ENCODE assay signal across 25 mouse cellular contexts in the genomic region with DNA sequence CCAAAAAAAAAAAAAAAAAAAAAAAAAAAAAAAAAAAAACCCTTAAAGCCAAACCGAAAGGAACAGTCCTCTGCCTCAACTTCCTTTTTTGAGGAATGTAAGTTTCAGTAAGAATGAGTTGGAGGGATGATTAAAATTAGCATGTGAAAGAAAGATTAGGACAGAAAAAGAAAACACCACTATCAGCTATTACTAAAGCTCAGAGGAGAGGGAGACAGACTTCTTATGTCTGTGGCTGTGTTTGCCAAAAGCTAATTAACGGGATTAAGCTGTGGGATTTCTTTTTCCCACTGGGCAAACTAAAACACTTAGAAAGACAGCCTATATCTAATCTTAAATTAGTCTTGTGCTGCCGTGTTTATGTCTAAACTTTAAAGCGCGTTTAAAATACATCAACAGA.
DNase-seq lines count a peak whose midpoint lies in the region; ATAC-seq lines count a peak whose summit lies in the region.
"Had no signal": no experiment of that assay in that cellular context is flagged by ENCODE, and none has a peak within 500 bp of the region (broad histone marks: within the 10 kb centered on the region; RNA-seq: fewer than 3 reads in every experiment).

No protein-coding gene starts in this region.

- no peaks in the 10 kb centered on the region for H3K4me1 ChIP-seq in forebrain, embryonic 12.5 days
- H3K4me1 ChIP-seq in forebrain, embryonic 16.5 days (replicated peaks; ENCODE audit: control insufficient read depth, insufficient read depth, low read length), result no peaks in the 10 kb centered on the region
- no peaks in the 10 kb centered on the region for H3K4me1 ChIP-seq in midbrain, embryonic 14.5 days (ENCODE audit: control insufficient read depth, insufficient read depth, low read length)
- H3K4me1 ChIP-seq in midbrain, embryonic 13.5 days (replicated peaks), result 0 out of 2 replicates have a peak, but pooled peaks cover 2% of the 10 kb centered on the region
- H3K4me1 ChIP-seq in forebrain, embryonic 14.5 days (ENCODE audit: control insufficient read depth, insufficient read depth, low read length), result 0 out of 2 replicates have a peak, but pooled peaks cover 2% of the 10 kb centered on the region
- H3K4me1 ChIP-seq: embryonic facial prominence, embryonic 15.5 days; heart, embryonic 10.5 days; hindbrain, embryonic 12.5 days had no signal

- DNase-seq in midbrain, embryonic 14.5 days, result peak; percentile 1
- peak; percentile 69 for DNase-seq in forebrain, embryonic 14.5 days (ENCODE audit: low spot score)
- no peak for DNase-seq in kidney, postnatal 10 days
- DNase-seq: adrenal gland, adult 2 months; adrenal gland, postnatal 36 days; cerebellum, adult 11 months; cerebellum, adult 8-10 months; cerebellum, postnatal 14 days; embryo, embryonic 11 days; gastrocnemius, postnatal 36 days; heart, adult 18-20 months; heart, postnatal 10 days; heart, postnatal 4 days had no signal

- H3K27me3 ChIP-seq in forebrain, embryonic 12.5 days, result no peaks in the 10 kb centered on the region
- H3K27me3 ChIP-seq in forebrain, embryonic 16.5 days (replicated peaks; ENCODE audit: control insufficient read depth, insufficient read depth, low read length), result no peaks in the 10 kb centered on the region
- no peaks in the 10 kb centered on the region for H3K27me3 ChIP-seq in midbrain, embryonic 14.5 days (ENCODE audit: control insufficient read depth, insufficient read depth, low read length)
- H3K27me3 ChIP-seq in midbrain, embryonic 13.5 days, result no peaks in the 10 kb centered on the region
- no peaks in the 10 kb centered on the region for H3K27me3 ChIP-seq in forebrain, embryonic 14.5 days (replicated peaks; ENCODE audit: control insufficient read depth, insufficient read depth, low read length)
- H3K27me3 ChIP-seq: CH12.LX; embryonic facial prominence, embryonic 15.5 days; hindbrain, embryonic 12.5 days had no signal

- no peak overlapping the region for H3K4me2 ChIP-seq in forebrain, embryonic 12.5 days
- H3K4me2 ChIP-seq in forebrain, embryonic 16.5 days (ENCODE audit: low read length), result no peak overlapping the region
- H3K4me2 ChIP-seq in midbrain, embryonic 14.5 days (ENCODE audit: low read length), result no peak overlapping the region
- no peak overlapping the region for H3K4me2 ChIP-seq in midbrain, embryonic 13.5 days (replicated peaks)
- H3K4me2 ChIP-seq in forebrain, embryonic 14.5 days (ENCODE audit: low read length), result no peak overlapping the region
- H3K4me2 ChIP-seq: embryonic facial prominence, embryonic 15.5 days; hindbrain, embryonic 12.5 days had no signal

- no peak overlapping the region for H3K9ac ChIP-seq in forebrain, embryonic 12.5 days
- H3K9ac ChIP-seq in forebrain, embryonic 16.5 days (replicated peaks; ENCODE audit: low read depth, low read length), result no peak overlapping the region
- no peak overlapping the region for H3K9ac ChIP-seq in midbrain, embryonic 14.5 days (replicated peaks; ENCODE audit: low read length)
- H3K9ac ChIP-seq in midbrain, embryonic 13.5 days (replicated peaks), result no peak overlapping the region
- no peak overlapping the region for H3K9ac ChIP-seq in forebrain, embryonic 14.5 days (ENCODE audit: low read length)
- H3K9ac ChIP-seq: embryonic facial prominence, embryonic 15.5 days; hindbrain, embryonic 12.5 days had no signal

- ATAC-seq in forebrain, embryonic 12.5 days (ENCODE audit: low FRiP score), result peak; percentile 63; the same call in 1 of the 2 replicates
- ATAC-seq in forebrain, embryonic 16.5 days, result no peak
- ATAC-seq in midbrain, embryonic 14.5 days (ENCODE audit: low FRiP score, low TSS enrichment), result no peak
- no peak for ATAC-seq in midbrain, embryonic 13.5 days
- ATAC-seq in forebrain, embryonic 14.5 days, result peak; percentile 40; the same call in 1 of the 2 replicates
- peak; percentile 42; the same call in 1 of the 2 replicates for ATAC-seq in megakaryocyte progenitor cell, adult 5-6 weeks (replicated peaks; ENCODE audit: poor library complexity)
- ATAC-seq in CD4-positive, CD25-positive, alpha-beta regulatory T cell, adult 4 months, result no peak
- ATAC-seq: hindbrain, embryonic 16.5 days; inflammation-experienced regulatory T-cells, adult 6 months had no signal

- 10% methylated on average over 5 of the region's 5 CpGs for WGBS in forebrain, embryonic 12.5 days
- WGBS in forebrain, embryonic 16.5 days, result 4% methylated on average over 5 of the region's 5 CpGs
- WGBS in midbrain, embryonic 14.5 days, result 29% methylated on average over 5 of the region's 5 CpGs
- 14% methylated on average over 5 of the region's 5 CpGs for WGBS in midbrain, embryonic 13.5 days
- WGBS in forebrain, embryonic 14.5 days, result 2% methylated on average over 5 of the region's 5 CpGs

- no peaks in the 10 kb centered on the region for H3K9me3 ChIP-seq in forebrain, embryonic 12.5 days
- no peaks in the 10 kb centered on the region for H3K9me3 ChIP-seq in forebrain, embryonic 16.5 days (ENCODE audit: control insufficient read depth, low read length)
- H3K9me3 ChIP-seq in midbrain, embryonic 14.5 days (ENCODE audit: control insufficient read depth, low read length), result no peaks in the 10 kb centered on the region
- 0 out of 2 replicates have a peak, but pooled peaks cover 3% of the 10 kb centered on the region for H3K9me3 ChIP-seq in midbrain, embryonic 13.5 days
- H3K9me3 ChIP-seq in forebrain, embryonic 14.5 days (replicated peaks; ENCODE audit: control insufficient read depth, low read length), result no peaks in the 10 kb centered on the region
- H3K9me3 ChIP-seq: embryonic facial prominence, embryonic 15.5 days; heart, embryonic 10.5 days; hindbrain, embryonic 12.5 days had no signal

- no peak overlapping the region for H3K27ac ChIP-seq in forebrain, embryonic 12.5 days
- H3K27ac ChIP-seq in forebrain, embryonic 16.5 days (ENCODE audit: low read length), result no peak overlapping the region
- no peak overlapping the region for H3K27ac ChIP-seq in midbrain, embryonic 14.5 days (replicated peaks; ENCODE audit: low read depth, low read length)
- H3K27ac ChIP-seq in midbrain, embryonic 13.5 days, result no peak overlapping the region
- H3K27ac ChIP-seq in forebrain, embryonic 14.5 days (ENCODE audit: low read depth, low read length), result no peak overlapping the region
- H3K27ac ChIP-seq: embryonic facial prominence, embryonic 15.5 days; heart, embryonic 10.5 days; hindbrain, embryonic 12.5 days had no signal

- no peak overlapping the region for H3K4me3 ChIP-seq in forebrain, embryonic 12.5 days (replicated peaks)
- no peak overlapping the region for H3K4me3 ChIP-seq in forebrain, embryonic 16.5 days (replicated peaks; ENCODE audit: low read length)
- no peak overlapping the region for H3K4me3 ChIP-seq in midbrain, embryonic 14.5 days (replicated peaks; ENCODE audit: low read depth, low read length)
- H3K4me3 ChIP-seq in midbrain, embryonic 13.5 days (replicated peaks), result no peak overlapping the region
- no peak overlapping the region for H3K4me3 ChIP-seq in forebrain, embryonic 14.5 days (ENCODE audit: low read depth, low read length)
- H3K4me3 ChIP-seq: embryonic facial prominence, embryonic 15.5 days; erythroblast, embryonic 14.5 days; heart, embryonic 10.5 days; hindbrain, embryonic 12.5 days had no signal

- no peaks in the 10 kb centered on the region for H3K36me3 ChIP-seq in forebrain, embryonic 12.5 days (replicated peaks)
- no peaks in the 10 kb centered on the region for H3K36me3 ChIP-seq in forebrain, embryonic 16.5 days (ENCODE audit: control insufficient read depth, insufficient read depth)
- H3K36me3 ChIP-seq in midbrain, embryonic 14.5 days (ENCODE audit: control insufficient read depth, insufficient read depth, low read length), result no peaks in the 10 kb centered on the region
- no peaks in the 10 kb centered on the region for H3K36me3 ChIP-seq in midbrain, embryonic 13.5 days
- no peaks in the 10 kb centered on the region for H3K36me3 ChIP-seq in forebrain, embryonic 14.5 days (ENCODE audit: control insufficient read depth, insufficient read depth, low read length)
- H3K36me3 ChIP-seq: embryonic facial prominence, embryonic 15.5 days; heart, embryonic 10.5 days; hindbrain, embryonic 12.5 days had no signal

Comparison
In these comparisons a context has a peak if more than half of its experiments do, and no peak if none do; other contexts are left out.
1. ATAC-seq: peak in forebrain, embryonic 12.5 days (single experiment), forebrain, embryonic 14.5 days (single experiment) and megakaryocyte progenitor cell, adult 5-6 weeks (single experiment); none in forebrain, embryonic 16.5 days (single experiment), midbrain, embryonic 14.5 days (single experiment), midbrain, embryonic 13.5 days (single experiment) and CD4-positive, CD25-positive, alpha-beta regulatory T cell, adult 4 months (single experiment).